Mouse (Mus musculus) heart, postnatal 0 days (tissue): ENCODE measurements around the gene Znrf1.

Source experiments
- CTCF ChIP-seq: IDR thresholded peaks from 2 replicates; pipeline ENCODE4 v1.5.1; 2016; ENCODE audit warnings: antibody characterized with exemption, control low read depth, low read depth
- EP300 ChIP-seq: IDR thresholded peaks from 2 replicates; pipeline ENCODE4 v1.6.1; 2016; ENCODE audit warnings: antibody characterized with exemption, low read depth

GRCm38 (mm10) chr8:111545406-111546156 is 9.7 kb downstream of the Znrf1 start:
- TF ChIP-seq CTCF (no peak), EP300 (no peak)
